Mouse (Mus musculus) monocyte, adult 5-6 weeks (primary cell): ENCODE measurements at regions not wholly inside any gene's neighbourhood (a gene's known extent, or its start where the extent isn't known, plus 50 kb on each side); places are given as distances from the start of the nearest gene placed in this dataset.

Experiments
- ATAC-seq: fragments of 153-309, 156-312 bp; replicated peaks from 2 replicates; pipeline ENCODE4 v1.8.0; 2017; ENCODE audit warnings: mild to moderate bottlenecking; ENCODE audit not compliant: low TSS enrichment, insufficient number of reproducible peaks, severe bottlenecking, poor library complexity, low FRiP score

GRCm38 (mm10) chr12:63393411-63393810 lies 1081.1 kb downstream of the Fscb start:
- ATAC-seq: 0 out of 2 replicates have a peak, but pooled peaks have one; percentile 13

- ATAC-seq: no peak
Measured at GRCm38 (mm10) chr12:63380681-63381080, 1093.8 kb downstream of the Fscb start.

- no peak for ATAC-seq
Measured at GRCm38 (mm10) chr12:63369259-63369822, 1105.1 kb downstream of the Fscb start.
